Mouse (Mus musculus): Measurements from ENCODE around the gene 9430097D07Rik. TPM values are rescaled to one million over a fixed set of nuclear protein-coding genes. Genes with fewer than 3 reads are reported as not detected.

The 9430097D07Rik gene
- polyA plus RNA-seq, 1 experiment from 2014 or later = 0.30 TPM

DNA sequence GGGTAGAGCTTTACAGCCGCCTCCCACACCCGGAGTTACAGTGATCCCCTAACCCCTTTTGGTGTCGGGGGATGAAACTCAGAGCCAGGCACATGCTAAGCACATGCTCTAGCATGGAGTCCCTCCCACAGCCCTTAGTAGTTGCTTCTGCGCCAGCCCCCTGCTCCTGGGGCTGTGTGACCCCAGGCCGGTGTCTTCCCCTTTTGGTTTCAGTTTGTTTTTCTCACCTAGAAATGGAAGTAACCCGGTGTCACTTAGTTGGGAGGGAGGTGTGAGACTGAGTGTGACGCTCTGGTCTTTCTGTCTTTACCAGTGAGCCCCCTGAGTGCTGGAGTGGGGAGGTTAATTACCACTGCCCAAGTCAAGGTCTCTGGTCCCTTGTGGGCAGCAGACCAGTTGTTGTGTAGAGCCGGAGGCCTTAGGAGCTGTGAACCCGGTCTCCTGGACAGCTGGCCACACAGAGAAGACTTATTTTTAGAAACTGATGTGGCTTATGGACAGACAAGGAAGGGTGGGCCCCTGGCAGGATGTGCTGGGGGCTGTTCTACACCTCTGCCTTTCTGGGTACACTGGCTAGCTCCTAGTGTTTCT lies 12.3 kb upstream of the 9430097D07Rik start:
- Histone ChIP-seq H3K36me3 (ENCODE audit: control insufficient read depth, insufficient read depth, low read length) (no peaks in the 10 kb centered on the region), H3K9ac (ENCODE audit: low read length) (peak overlapping the region; percentile 71)

DNA sequence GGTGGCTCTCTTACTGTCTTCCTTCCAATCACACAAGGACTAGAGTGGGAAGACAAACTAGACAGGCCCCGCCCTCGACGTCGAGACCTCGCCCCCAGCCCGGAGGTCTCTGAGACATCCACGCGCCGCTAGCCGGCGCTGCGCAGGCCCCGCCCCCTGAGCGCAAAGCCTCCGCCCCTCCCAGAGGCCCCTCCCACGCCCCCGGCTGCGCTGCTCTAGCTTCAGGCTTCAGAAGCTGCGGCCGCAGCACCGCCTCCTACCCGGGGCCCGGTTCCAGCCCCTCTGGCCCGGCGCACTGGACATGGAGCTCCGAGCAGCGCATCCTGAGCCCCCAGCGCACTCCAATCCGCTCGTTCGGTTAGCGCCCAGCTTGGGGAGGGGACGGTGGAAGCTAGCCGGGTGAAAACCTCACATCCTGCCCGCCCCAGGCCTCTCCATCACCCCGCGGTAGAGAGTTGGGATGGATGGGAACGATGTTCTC lies 11.4 kb upstream of the 9430097D07Rik start, which contains the start of gene St6galnac4:
Gene St6galnac4, plus strand, starts transcription at position 225 of the 481 bp plus-strand sequence.
- Histone ChIP-seq H3K36me3 (ENCODE audit: control insufficient read depth, insufficient read depth, low read length) (no peaks in the 10 kb centered on the region), H3K4me3 (ENCODE audit: low read depth, low read length) (peak within 1 kb of the TSS; percentile 41), H3K27ac (ENCODE audit: low read depth, low read length) (no peak within 1 kb of the TSS), H3K4me2 (ENCODE audit: low read length) (peak within 1 kb of the TSS; percentile 61), H3K9me3 (replicated peaks; ENCODE audit: control insufficient read depth, low read length) (no peaks in the 10 kb centered on the region), H3K27me3 (replicated peaks; ENCODE audit: control insufficient read depth, insufficient read depth, low read length) (no peaks in the 10 kb centered on the region), H3K9ac (ENCODE audit: low read length) (peak within 1 kb of the TSS; percentile 71), H3K4me1 (ENCODE audit: control insufficient read depth, insufficient read depth, low read length) (peaks cover 13% of the 10 kb centered on the region)
- WGBS = under 1% methylated on average over 38 of the region's 38 CpGs
- peak; percentile 88 for ATAC-seq
- peak; percentile 94 for DNase-seq (ENCODE audit: low spot score)

More for the DNA sequence above, 12.3 kb upstream of the 9430097D07Rik start:
- WGBS = 57% methylated on average over 9 of the region's 9 CpGs
- Histone ChIP-seq H3K4me3 (ENCODE audit: low read depth, low read length) (peak overlapping the region; percentile 41), H3K27me3 (replicated peaks; ENCODE audit: control insufficient read depth, insufficient read depth, low read length) (no peaks in the 10 kb centered on the region), H3K4me1 (ENCODE audit: control insufficient read depth, insufficient read depth, low read length) (peaks cover 13% of the 10 kb centered on the region), H3K9me3 (replicated peaks; ENCODE audit: control insufficient read depth, low read length) (no peaks in the 10 kb centered on the region), H3K27ac (ENCODE audit: low read depth, low read length) (no peak overlapping the region), H3K4me2 (ENCODE audit: low read length) (peak overlapping the region; percentile 61)
- no peak for DNase-seq (ENCODE audit: low spot score)
- no peak for ATAC-seq

DNA sequence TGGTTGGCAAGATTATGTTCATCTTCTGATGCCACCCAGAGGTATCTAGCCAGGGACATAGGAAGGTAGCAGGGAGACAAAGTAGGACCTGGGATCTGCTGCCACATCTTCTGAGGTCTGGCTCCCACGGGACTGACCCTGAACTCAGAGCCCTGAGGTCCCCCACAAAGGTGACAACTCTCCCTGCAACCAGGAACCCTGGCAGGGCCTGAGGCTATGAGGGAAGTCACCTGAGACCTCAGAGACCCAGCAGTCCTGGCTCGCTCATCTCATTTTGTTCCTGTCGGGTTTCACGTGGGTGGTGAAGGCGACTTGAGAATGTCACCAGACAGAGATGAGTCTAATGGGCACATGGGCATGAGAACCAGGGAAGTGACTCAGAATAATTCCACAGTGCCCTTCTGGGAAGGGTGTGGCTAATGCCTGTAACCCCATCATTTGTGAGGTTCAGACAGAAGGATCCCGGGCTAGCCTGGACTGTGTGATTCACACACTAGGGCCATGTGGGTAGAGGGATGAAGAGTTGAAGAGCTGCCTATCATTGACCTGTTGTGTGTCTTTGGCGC lies 9.7 kb upstream of the 9430097D07Rik start:
- ATAC-seq (no peak), DNase-seq (ENCODE audit: low spot score) (no peak)
- Histone ChIP-seq H3K4me1 (ENCODE audit: control insufficient read depth, insufficient read depth, low read length) (peaks cover 13% of the 10 kb centered on the region), H3K36me3 (ENCODE audit: control insufficient read depth, insufficient read depth, low read length) (no peaks in the 10 kb centered on the region), H3K9me3 (replicated peaks; ENCODE audit: control insufficient read depth, low read length) (no peaks in the 10 kb centered on the region), H3K27me3 (replicated peaks; ENCODE audit: control insufficient read depth, insufficient read depth, low read length) (no peaks in the 10 kb centered on the region), H3K4me3 (ENCODE audit: low read depth, low read length) (no peak overlapping the region), H3K27ac (ENCODE audit: low read depth, low read length) (no peak overlapping the region), H3K4me2 (ENCODE audit: low read length) (no peak overlapping the region), H3K9ac (ENCODE audit: low read length) (no peak overlapping the region)
- WGBS = 85% methylated on average over 7 of the region's 7 CpGs

GRCm38 (mm10) chr2:32582830-32583799 lies 7.6 kb upstream of the 9430097D07Rik start:
- Histone ChIP-seq H3K4me3 (ENCODE audit: low read depth, low read length) (peak overlapping the region; percentile 19), H3K27me3 (replicated peaks; ENCODE audit: control insufficient read depth, insufficient read depth, low read length) (0 out of 2 replicates have a peak, but pooled peaks cover 3% of the 10 kb centered on the region), H3K4me1 (ENCODE audit: control insufficient read depth, insufficient read depth, low read length) (peaks cover 11% of the 10 kb centered on the region), H3K36me3 (ENCODE audit: control insufficient read depth, insufficient read depth, low read length) (no peaks in the 10 kb centered on the region), H3K4me2 (ENCODE audit: low read length) (peak overlapping the region; percentile 52), H3K9ac (ENCODE audit: low read length) (peak overlapping the region; percentile 48), H3K9me3 (replicated peaks; ENCODE audit: control insufficient read depth, low read length) (no peaks in the 10 kb centered on the region), H3K27ac (ENCODE audit: low read depth, low read length) (no peak overlapping the region)
- peak; percentile 73 for ATAC-seq
- WGBS = 12% methylated on average over 37 of the region's 37 CpGs
- DNase-seq (ENCODE audit: low spot score) = peak; percentile 91

DNA sequence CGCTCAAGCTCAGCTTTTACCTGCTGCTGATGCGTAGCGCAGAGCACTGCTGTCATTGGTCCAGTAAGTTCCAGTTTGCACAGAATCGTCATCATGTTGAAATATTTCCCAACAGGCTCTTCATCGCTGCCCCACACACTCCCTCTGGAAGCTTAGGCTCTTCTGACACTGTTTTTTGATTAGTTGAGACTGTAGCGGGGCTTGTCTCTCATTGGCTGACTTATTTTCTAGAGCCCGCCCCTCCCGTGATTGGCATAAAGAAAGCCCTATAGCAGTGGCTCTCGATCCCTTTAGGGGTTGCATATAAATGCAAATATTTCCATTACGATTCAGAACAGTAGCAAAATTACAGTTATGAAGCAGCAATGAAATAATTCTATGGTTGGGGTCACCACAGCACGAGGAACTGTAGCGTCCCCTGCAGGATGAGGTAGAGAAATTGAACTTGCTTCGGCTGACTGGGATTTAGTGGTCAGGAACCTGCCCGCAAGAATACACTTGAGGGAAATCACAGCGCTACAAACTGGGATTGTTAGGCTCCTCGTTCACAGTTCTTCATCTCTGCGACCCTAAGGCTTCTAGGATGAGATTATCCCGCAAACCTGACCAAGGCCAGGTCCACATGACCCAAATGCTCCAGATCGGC lies 6.1 kb upstream of the 9430097D07Rik start:
- H3K4me3 ChIP-seq (ENCODE audit: low read depth, low read length) = peak overlapping the region; percentile 17
- H3K4me2 ChIP-seq (ENCODE audit: low read length) = peak overlapping the region; percentile 38; the same call in 1 of the 2 replicates
- no peaks in the 10 kb centered on the region for H3K9me3 ChIP-seq (replicated peaks; ENCODE audit: control insufficient read depth, low read length)
- H3K9ac ChIP-seq (ENCODE audit: low read length) = peak overlapping the region; percentile 41; the same call in 1 of the 2 replicates
- WGBS = 35% methylated on average over 19 of the region's 19 CpGs
- ATAC-seq (peak; percentile 79), DNase-seq (ENCODE audit: low spot score) (peak; percentile 85)
- 0 out of 2 replicates have a peak, but pooled peaks cover 5% of the 10 kb centered on the region for H3K27me3 ChIP-seq (replicated peaks; ENCODE audit: control insufficient read depth, insufficient read depth, low read length)
- H3K27ac ChIP-seq (ENCODE audit: low read depth, low read length) = no peak overlapping the region
- 0 out of 2 replicates have a peak, but pooled peaks cover 3% of the 10 kb centered on the region for H3K4me1 ChIP-seq (ENCODE audit: control insufficient read depth, insufficient read depth, low read length)
- H3K36me3 ChIP-seq (ENCODE audit: control insufficient read depth, insufficient read depth, low read length) = no peaks in the 10 kb centered on the region

DNA sequence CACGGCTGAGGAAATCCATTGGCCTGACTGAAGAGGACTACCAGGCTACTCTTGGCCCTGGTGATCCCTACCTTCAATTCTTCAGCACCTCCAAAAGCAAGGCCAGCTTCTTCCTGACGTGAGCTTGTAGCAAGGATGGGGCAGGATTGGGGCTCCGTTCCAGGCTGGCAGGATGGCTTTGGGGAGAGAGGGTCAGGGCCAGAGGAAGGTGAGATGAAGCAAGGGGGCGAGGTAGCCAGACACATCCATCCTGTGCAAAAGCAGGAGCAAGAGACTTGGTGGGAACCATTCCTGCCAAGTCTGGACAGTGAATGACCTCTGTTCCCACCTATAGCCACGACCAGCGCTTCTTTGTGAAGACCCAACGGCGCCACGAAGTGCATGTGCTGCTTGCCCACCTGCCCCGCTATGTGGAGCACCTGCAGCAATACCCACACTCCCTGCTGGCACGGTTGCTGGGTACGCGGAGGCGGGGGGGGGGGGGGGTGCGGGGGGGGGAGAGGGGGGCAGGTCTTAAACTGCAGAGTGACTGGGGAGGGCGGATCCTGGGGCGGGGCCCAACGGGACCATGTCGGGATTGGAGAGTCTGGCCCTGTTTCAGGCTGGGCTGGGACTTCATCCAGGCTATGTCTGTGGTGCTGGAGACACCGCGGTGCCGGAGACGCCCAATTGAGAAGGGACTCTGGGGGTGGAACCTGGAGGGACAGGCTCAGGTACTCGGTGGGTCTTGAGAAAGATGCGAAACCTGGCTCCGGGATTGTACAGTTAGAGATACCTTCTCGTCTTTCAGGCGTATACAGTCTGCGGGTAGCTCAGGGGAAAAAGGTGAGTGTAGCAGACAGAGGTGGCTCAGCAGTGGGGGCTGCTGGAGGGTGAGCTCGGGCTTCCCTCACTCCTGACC lies 2.9 kb upstream of the 9430097D07Rik start:
- 47% methylated on average over 17 of the region's 30 CpGs for WGBS
- no peak for DNase-seq (ENCODE audit: low spot score)
- no peak overlapping the region for H3K4me2 ChIP-seq (ENCODE audit: low read length)

GRCm38 (mm10) chr2:32576532-32576931 lies 1.0 kb upstream of the 9430097D07Rik start:
- no peak for ATAC-seq
- H3K4me2 ChIP-seq (ENCODE audit: low read length) = no peak overlapping the region
- H3K27ac ChIP-seq (ENCODE audit: low read depth, low read length) = no peak overlapping the region
- H3K9me3 ChIP-seq (replicated peaks; ENCODE audit: control insufficient read depth, low read length) = no peaks in the 10 kb centered on the region
- no peak overlapping the region for H3K9ac ChIP-seq (ENCODE audit: low read length)
- 0 out of 2 replicates have a peak, but pooled peaks cover 7% of the 10 kb centered on the region for H3K36me3 ChIP-seq (ENCODE audit: control insufficient read depth, insufficient read depth, low read length)
- peaks cover 4% of the 10 kb centered on the region for H3K4me1 ChIP-seq (ENCODE audit: control insufficient read depth, insufficient read depth, low read length)
- 0 out of 2 replicates have a peak, but pooled peaks cover 5% of the 10 kb centered on the region for H3K27me3 ChIP-seq (replicated peaks; ENCODE audit: control insufficient read depth, insufficient read depth, low read length)
- H3K4me3 ChIP-seq (ENCODE audit: low read depth, low read length) = no peak overlapping the region
- no peak for DNase-seq (ENCODE audit: low spot score)
- 91% methylated on average over 9 of the region's 9 CpGs for WGBS

More for the DNA sequence above, 2.9 kb upstream of the 9430097D07Rik start:
- no peak for ATAC-seq
- H3K9ac ChIP-seq (ENCODE audit: low read length) = no peak overlapping the region
- no peak overlapping the region for H3K4me3 ChIP-seq (ENCODE audit: low read depth, low read length)
- H3K27ac ChIP-seq (ENCODE audit: low read depth, low read length) = no peak overlapping the region
- H3K36me3 ChIP-seq (ENCODE audit: control insufficient read depth, insufficient read depth, low read length) = 0 out of 2 replicates have a peak, but pooled peaks cover 1% of the 10 kb centered on the region
- no peaks in the 10 kb centered on the region for H3K9me3 ChIP-seq (replicated peaks; ENCODE audit: control insufficient read depth, low read length)
- H3K27me3 ChIP-seq (replicated peaks; ENCODE audit: control insufficient read depth, insufficient read depth, low read length) = 0 out of 2 replicates have a peak, but pooled peaks cover 5% of the 10 kb centered on the region
- H3K4me1 ChIP-seq (ENCODE audit: control insufficient read depth, insufficient read depth, low read length) = 0 out of 2 replicates have a peak, but pooled peaks cover 3% of the 10 kb centered on the region
